Mouse (Mus musculus): Measurements from ENCODE around the gene Smad3.

The Smad3 gene

GRCm38 (mm10) chr9:63612565-63613515, 145.0 kb downstream of the Smad3 start:
- DNase-seq: peak; percentile 55

DNA sequence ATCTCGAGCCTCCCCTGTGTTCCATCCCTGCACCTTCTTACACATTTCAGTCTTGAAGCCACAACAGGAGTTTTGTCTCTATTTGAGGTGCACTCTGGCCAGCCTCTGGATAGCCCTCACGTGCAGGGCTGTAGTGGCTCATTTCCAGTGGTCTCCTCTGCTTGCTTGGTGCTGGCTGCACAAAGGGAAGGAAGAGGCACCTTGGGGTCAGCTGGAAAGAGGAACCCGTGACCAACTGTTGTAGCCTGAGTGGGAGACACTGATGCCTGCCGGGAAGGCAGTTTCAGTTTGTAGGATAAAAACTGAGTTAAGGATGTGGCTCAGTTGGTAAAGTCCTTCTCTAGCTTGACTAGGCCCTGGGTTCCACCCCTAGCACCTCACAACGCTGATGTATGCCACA, 145.8 kb downstream of the Smad3 start:
- no peak for DNase-seq

DNA sequence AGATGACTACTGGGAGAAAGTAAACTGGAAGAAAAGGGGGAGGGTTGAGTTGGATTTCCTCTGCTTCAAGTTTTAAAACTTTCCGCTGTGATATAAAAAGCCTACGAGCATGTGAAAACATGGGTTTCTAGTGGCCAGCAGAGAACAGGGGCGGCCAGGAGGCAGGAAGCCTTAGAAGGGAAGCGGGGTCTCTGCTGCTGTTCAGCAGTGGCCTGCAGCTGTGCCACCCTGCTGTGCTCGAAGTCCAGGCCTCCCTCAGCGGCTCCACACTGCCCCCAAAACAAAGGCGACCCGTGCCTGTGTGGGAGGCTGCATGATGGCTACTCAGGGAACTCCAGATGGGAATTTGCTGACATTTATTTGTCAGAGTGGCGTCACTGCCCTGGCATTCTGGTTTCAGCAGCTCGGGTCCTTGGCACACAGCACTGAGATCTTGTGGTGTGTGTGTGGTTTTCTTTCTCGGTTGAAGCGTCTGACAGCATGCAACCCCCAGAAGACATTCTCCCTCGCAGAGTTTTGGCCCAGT, 146.9 kb downstream of the Smad3 start:
- no peak for DNase-seq

DNA sequence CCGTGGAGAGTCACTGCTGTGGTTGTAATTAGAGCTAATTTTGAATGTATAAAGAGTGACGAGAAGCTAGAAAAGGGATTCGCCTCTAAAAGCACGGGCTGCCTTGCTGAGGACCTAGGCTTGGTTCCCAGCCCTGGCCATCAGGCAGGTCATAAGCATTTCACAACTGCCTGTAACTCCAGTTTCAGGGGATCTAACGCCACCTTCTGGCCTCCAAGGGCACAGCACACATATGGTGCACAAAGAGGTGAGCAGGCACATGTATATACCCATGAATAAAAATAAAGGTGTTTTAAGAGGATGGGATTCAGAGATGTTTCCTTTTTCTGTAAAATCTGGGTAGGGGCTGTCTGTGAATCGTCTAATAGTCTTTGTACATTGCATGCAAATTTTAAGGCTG, 147.6 kb downstream of the Smad3 start:
- no peak for DNase-seq

- DNase-seq: no peak
These were observed 148.0 kb downstream of the Smad3 start for GRCm38 (mm10) chr9:63609776-63610175.

DNA sequence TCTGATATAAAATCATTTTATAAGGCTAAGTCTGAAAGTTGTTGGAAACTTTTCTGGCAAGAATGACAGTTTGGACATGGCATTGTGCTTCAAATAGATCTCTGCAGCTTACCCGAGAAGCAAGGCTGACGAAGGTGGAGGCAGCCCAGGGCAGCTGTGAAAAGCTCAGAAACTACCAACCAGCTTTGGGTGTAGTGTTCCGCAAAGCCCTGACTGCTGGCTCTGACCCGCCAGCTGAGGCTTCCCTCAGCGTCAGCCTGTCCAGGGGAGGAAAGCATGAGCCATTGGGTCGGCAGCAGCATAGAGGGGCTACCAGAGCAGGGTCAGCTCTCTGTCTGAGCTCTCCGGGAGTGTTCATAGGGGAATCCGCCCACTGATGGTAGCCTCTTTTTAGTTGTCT, 148.5 kb downstream of the Smad3 start:
- no peak for DNase-seq

GRCm38 (mm10) chr9:63608006-63608405, 149.8 kb downstream of the Smad3 start:
- no peak for DNase-seq

GRCm38 (mm10) chr9:63606594-63606993, 151.2 kb downstream of the Smad3 start:
- DNase-seq: no peak

DNA sequence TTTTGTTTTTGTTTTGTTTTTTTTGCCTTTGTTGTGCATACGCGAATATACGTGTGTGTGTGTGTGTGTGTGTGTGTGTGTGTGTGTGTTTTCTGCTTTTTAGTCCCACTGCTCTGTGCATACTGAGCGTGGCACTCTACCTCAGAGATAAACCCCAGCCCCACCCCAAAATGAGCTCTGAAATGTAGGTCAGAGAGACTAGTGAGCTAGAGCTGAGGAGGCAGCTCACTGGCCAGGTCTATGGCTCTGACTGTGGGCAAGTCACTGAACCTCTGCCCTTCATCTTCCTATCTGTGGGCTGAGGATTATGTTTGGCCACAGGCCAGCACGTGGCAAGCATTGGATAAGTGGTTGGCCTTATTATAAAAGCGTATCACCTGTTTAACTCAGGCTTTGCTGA, 153.9 kb downstream of the Smad3 start:
- peak; percentile 42 for DNase-seq

- DNase-seq: peak; percentile 96
These were observed 155.5 kb downstream of the Smad3 start, which contains the start of the genes Iqch and Aagab for GRCm38 (mm10) chr9:63602043-63602939. TSS of gene Iqch (minus strand) at chr9:63602493. TSS of gene Aagab (plus strand) at chr9:63602660.
